Mouse (Mus musculus) embryonic facial prominence, embryonic 14.5 days (tissue): Measurements from ENCODE around the gene Disp1. TPM values are rescaled to one million over a fixed set of nuclear protein-coding genes. Genes with fewer than 3 reads are reported as not detected.

Experiments used
- ATAC-seq: fragments of 200-750 bp; cut with Nextera tagmentation; 2 replicates; pipeline ENCODE4 v1.8.0; 2017; ENCODE audit warnings: low read depth, moderate number of reproducible peaks, moderate TSS enrichment
- DNase-seq: peaks from one replicate; pipeline ENCODE4 v3.0.0-alpha.2; 2015; ENCODE audit warnings: low spot score
- H3K27ac ChIP-seq: fragments of 300-500 bp; sonication (generic); replicated peaks from 2 replicates; pipeline ENCODE4 v1.5.1; 2014; ENCODE audit warnings: low read depth, mild to moderate bottlenecking, low read length, moderate library complexity
- H3K27me3 ChIP-seq: fragments of 300-500 bp; sonication (generic); replicated peaks from 2 replicates; pipeline ENCODE4 v1.6.1; 2014; ENCODE audit warnings: low read length; ENCODE audit not compliant: control insufficient read depth, insufficient read depth
- H3K36me3 ChIP-seq: fragments of 300-500 bp; sonication (generic); 2 replicates; pipeline ENCODE4 v1.6.1; 2014; ENCODE audit warnings: low read length, mixed read lengths; ENCODE audit not compliant: control insufficient read depth, insufficient read depth
- H3K4me1 ChIP-seq: fragments of 300-500 bp; sonication (generic); 2 replicates; pipeline ENCODE4 v1.6.1; 2014; ENCODE audit warnings: antibody characterized with exemption, low read length; ENCODE audit not compliant: control insufficient read depth, insufficient read depth
- H3K4me2 ChIP-seq: fragments of 300-500 bp; sonication (generic); 2 replicates; pipeline ENCODE4 v1.6.1; 2014; ENCODE audit warnings: low read depth, mild to moderate bottlenecking, low read length, moderate library complexity, mixed read lengths
- H3K4me3 ChIP-seq: fragments of 300-500 bp; sonication (generic); 2 replicates; pipeline ENCODE4 v1.5.1; 2014; ENCODE audit warnings: low read depth, mild to moderate bottlenecking, low read length
- H3K9ac ChIP-seq: fragments of 300-500 bp; sonication (generic); 2 replicates; pipeline ENCODE4 v1.6.1; 2014; ENCODE audit warnings: low read depth, mild to moderate bottlenecking, low read length, moderate library complexity, mixed read lengths
- H3K9me3 ChIP-seq: fragments of 300-500 bp; sonication (generic); 2 replicates; pipeline ENCODE4 v1.6.1; 2016; ENCODE audit warnings: low read length; ENCODE audit not compliant: control insufficient read depth
- WGBS: fragments of 180-500 bp; shearing (Covaris S2); extraction: QIAGEN DNeasy Blood & Tissue Kit; methylation state at CpG from one replicate; pipeline ENCODE4 v1.1.7; 2014; 5-methylcytosine and 5-hydroxymethylcytosine counted together
- polyA plus RNA-seq: library from polyadenylated mRNA; unstranded; fragments of >200 nt; fragmentation: Nextera tagmentation; extraction: Ambion mirVana; gene quantifications from 2 replicates; pipeline ENCODE4 v1.2.1, GENCODE M21; 2014

Disp1 gene
- polyA plus RNA-seq, 1 experiment from 2014 or later: 17.9 TPM

DNA sequence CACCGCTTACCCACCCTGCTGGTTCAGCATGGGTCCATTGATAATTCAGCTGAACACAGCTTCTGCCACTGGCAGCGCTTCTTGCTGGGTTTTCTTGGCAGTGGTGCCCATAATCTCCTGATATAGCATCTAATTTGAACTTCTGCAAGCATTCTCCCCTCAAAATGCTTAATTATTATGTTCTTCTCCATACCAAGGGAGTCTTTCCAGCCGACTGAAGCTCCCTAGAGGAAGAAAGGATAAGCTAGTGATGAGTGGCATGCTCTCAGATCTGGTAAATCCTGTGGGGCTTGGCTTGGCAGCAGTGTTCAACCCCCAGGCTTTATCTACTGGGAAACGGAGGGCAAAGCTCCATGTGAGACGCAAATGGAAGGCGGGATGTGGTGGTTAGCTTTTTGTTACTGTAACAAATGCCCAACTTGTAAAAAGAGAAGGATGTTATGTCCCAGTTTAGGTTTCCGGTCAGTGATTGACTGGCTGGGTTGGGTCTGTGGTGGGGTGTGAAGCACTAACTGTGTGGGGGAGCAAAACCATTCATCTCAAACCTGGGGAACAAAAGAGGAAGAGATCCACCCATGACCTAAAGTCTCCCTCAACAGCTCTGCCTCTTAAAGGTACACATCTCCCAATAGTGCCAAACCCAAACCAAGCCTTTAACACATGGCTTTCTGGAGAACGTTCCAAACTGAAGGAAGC, 151.2 kb downstream of the Disp1 start:
- no peaks in the 10 kb centered on the region for H3K36me3 ChIP-seq
- WGBS: 75% methylated on average over 8 of the region's 8 CpGs
- DNase-seq: peak; percentile 55
- no peak overlapping the region for H3K27ac ChIP-seq
- no peaks in the 10 kb centered on the region for H3K9me3 ChIP-seq
- H3K4me2 ChIP-seq: no peak overlapping the region
- ATAC-seq: no peak
- H3K9ac ChIP-seq: no peak overlapping the region
- H3K27me3 ChIP-seq: no peaks in the 10 kb centered on the region
- no peaks in the 10 kb centered on the region for H3K4me1 ChIP-seq
- H3K4me3 ChIP-seq: no peak overlapping the region

DNA sequence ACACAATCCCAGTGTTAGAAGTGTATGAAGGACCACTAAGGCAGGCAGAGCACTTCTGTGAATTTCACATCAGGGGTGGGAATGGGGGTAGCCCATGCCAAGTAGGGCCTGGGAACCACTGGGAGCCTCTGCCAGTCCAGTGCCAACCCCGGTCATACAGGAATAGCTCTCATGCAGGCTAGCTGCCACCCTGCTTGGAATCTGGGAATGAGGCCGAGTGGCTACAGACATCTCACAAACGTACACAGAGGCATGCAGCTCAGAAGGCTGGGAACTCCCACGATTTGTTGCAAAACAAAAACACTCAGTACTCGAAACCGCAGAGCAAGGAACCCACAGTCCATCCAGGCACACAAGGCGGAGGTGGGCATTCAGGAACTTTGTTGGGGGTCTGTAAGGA, 153.5 kb downstream of the Disp1 start:
- H3K36me3 ChIP-seq: no peaks in the 10 kb centered on the region
- no peak overlapping the region for H3K4me3 ChIP-seq
- ATAC-seq: no peak
- H3K4me2 ChIP-seq: no peak overlapping the region
- H3K27ac ChIP-seq: no peak overlapping the region
- H3K4me1 ChIP-seq: no peaks in the 10 kb centered on the region
- no peaks in the 10 kb centered on the region for H3K27me3 ChIP-seq
- DNase-seq: no peak
- no peaks in the 10 kb centered on the region for H3K9me3 ChIP-seq
- WGBS: 77% methylated on average over 7 of the region's 7 CpGs
- H3K9ac ChIP-seq: no peak overlapping the region

DNA sequence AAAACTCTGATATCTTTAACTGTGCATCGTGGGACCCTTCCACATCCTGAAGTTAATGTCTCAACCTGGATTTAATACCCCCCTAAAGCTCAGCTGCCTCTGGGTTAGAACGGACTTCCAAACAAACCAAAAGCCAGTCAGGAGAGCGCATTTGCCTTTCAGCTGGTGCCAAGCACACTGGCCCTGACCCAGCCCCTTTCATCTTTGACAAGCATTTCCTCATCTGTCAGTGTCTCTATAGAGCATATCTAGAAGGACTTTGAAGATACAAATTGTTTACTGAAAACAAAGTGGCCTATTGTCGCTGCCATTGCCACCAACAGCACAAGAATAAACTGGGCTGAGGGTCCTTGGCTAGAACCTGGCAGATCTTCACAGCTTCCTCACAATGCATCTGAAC, 154.3 kb downstream of the Disp1 start:
- ATAC-seq (no peak), DNase-seq (no peak)
- Histone ChIP-seq H3K4me2 (no peak overlapping the region), H3K27me3 (no peaks in the 10 kb centered on the region), H3K27ac (no peak overlapping the region), H3K9ac (no peak overlapping the region), H3K4me1 (no peaks in the 10 kb centered on the region), H3K9me3 (no peaks in the 10 kb centered on the region), H3K4me3 (no peak overlapping the region), H3K36me3 (no peaks in the 10 kb centered on the region)
- 57% methylated on average over 4 of the region's 4 CpGs for WGBS

DNA sequence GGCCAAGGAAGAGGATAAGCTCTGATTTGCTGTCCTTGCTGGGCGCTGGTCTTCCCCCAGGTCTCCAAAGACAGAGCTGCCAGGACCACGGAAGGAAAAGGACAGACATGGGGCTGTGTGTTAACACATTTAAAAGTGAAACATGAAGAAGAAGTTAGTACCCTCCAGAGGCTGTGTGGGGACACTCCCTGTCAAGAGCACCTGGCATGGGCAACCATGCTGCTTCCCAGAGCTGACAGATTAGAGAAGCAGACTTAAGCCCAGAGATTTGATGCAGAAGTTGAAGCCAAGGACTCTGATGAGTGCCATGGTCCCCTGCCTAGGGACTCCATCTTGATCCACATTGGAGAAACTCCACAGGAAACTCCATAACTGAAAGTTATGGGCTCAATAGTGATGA, 160.7 kb downstream of the Disp1 start:
- Histone ChIP-seq H3K4me2 (no peak overlapping the region), H3K9ac (no peak overlapping the region), H3K27me3 (no peaks in the 10 kb centered on the region), H3K9me3 (no peaks in the 10 kb centered on the region), H3K27ac (no peak overlapping the region), H3K4me1 (peaks cover 1% of the 10 kb centered on the region; the same call in 1 of the 2 replicates), H3K4me3 (no peak overlapping the region), H3K36me3 (no peaks in the 10 kb centered on the region)
- ATAC-seq: no peak
- 77% methylated on average over 2 of the region's 2 CpGs for WGBS
- no peak for DNase-seq

DNA sequence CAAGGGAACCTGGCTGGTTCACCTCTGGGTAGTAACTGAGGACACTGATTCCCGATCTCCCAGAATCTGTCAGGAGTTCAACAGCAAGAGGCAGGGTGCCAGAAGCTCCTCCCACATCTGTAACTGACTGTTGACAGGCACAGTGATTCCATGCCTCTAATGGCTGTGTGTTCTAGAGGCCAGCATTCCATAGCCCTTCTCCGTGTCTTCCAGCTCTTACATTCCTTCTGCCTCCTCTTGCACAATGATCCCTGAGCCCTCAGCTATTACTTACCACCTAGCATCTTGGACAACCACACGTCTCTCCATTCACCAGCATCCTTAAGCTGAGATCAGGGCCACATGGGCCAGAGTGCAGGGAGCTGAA, 165.1 kb downstream of the Disp1 start:
- H3K36me3 ChIP-seq: no peaks in the 10 kb centered on the region
- H3K9ac ChIP-seq: no peak overlapping the region
- DNase-seq (peak; percentile 48), ATAC-seq (no peak)
- peaks cover 7% of the 10 kb centered on the region; the same call in 1 of the 2 replicates for H3K4me1 ChIP-seq
- no peak overlapping the region for H3K27ac ChIP-seq
- H3K27me3 ChIP-seq: no peaks in the 10 kb centered on the region
- no peak overlapping the region for H3K4me3 ChIP-seq
- no peaks in the 10 kb centered on the region for H3K9me3 ChIP-seq
- no peak overlapping the region for H3K4me2 ChIP-seq
- 25% methylated on average over 3 of the region's 3 CpGs for WGBS

DNA sequence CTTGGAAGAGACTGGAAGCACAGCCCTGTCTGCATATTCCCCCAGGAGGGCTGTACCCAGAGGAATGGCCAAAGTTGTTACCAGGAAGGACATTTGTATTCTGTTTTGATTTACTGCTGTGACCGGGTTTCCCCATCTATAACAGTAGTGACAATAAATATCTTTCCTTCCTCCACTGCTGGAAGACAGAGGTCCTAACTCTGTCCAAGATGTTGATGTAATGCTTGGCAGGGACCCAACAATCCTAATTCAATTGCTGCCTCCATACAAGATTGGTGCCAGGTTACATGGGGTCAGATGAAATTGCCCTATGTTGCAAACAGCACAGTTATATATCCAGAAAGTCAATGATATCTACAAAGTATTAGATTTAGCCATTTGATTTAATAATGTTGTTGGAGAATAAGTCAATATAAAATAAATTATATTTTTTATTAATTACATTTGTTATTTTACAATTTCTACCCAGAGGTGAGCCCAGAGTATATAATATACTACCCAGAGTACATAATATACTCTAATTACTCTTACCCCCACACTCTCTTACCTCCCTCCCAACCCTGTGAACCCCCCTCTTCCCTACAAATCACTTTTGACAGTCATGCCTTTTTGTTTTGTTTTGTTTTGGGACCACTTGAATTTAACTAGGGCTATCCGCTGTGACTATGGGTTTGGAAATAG, 165.6 kb downstream of the Disp1 start:
- Histone ChIP-seq H3K27me3 (no peaks in the 10 kb centered on the region), H3K4me3 (no peak overlapping the region), H3K27ac (no peak overlapping the region), H3K9ac (no peak overlapping the region), H3K36me3 (no peaks in the 10 kb centered on the region), H3K9me3 (no peaks in the 10 kb centered on the region), H3K4me2 (no peak overlapping the region), H3K4me1 (peaks cover 7% of the 10 kb centered on the region; the same call in 1 of the 2 replicates)
- ATAC-seq (no peak), DNase-seq (peak; percentile 63)
- 69% methylated on average over 2 of the region's 2 CpGs for WGBS

DNA sequence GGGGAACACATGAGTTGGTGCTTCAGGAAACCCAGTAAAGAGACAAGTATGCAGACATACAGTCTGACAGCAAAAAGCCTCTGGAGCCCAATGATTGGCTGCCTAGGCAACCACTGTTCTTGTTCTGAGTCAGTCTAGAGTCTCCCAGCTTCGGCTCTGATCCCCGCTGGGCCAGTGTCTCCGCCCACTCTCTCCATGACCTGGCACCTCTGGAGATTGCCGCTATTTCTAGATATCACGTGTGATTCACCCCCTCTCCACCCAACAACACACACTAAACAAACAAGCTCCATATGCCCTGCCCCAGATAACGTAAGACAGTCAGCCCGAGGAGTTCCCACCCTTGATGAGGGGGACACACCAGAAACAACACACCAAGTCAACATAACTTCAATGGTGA, 168.7 kb downstream of the Disp1 start:
- H3K9ac ChIP-seq: no peak overlapping the region
- no peaks in the 10 kb centered on the region for H3K27me3 ChIP-seq
- ATAC-seq (no peak), DNase-seq (no peak)
- H3K4me2 ChIP-seq: no peak overlapping the region
- H3K4me1 ChIP-seq: peaks cover 18% of the 10 kb centered on the region
- WGBS: 79% methylated on average over 7 of the region's 7 CpGs
- no peak overlapping the region for H3K27ac ChIP-seq
- no peaks in the 10 kb centered on the region for H3K36me3 ChIP-seq
- no peak overlapping the region for H3K4me3 ChIP-seq
- H3K9me3 ChIP-seq: no peaks in the 10 kb centered on the region

DNA sequence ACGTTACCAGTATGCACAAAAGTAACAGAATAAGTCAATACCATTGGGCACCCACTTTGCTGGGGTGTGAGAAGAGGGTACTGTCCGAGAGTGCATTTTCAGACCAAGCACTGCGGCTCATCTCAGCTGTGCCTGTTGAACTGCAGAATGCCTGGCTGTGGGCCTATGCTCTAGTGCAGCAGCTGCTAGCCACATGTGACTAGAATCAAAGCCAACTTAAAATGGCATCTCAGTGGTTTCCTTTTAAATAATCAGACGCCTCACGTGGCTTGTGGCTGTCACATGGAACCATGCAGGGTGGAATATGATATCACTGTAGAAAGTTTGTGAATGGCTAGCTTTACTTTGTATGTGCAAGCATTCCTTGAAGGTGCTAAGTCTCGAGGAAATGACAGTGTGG, 172.0 kb downstream of the Disp1 start:
- Histone ChIP-seq H3K9me3 (no peaks in the 10 kb centered on the region), H3K4me3 (no peak overlapping the region), H3K4me2 (no peak overlapping the region), H3K27me3 (no peaks in the 10 kb centered on the region), H3K4me1 (peaks cover 28% of the 10 kb centered on the region), H3K36me3 (no peaks in the 10 kb centered on the region), H3K27ac (no peak overlapping the region), H3K9ac (no peak overlapping the region)
- WGBS: 36% methylated on average over 6 of the region's 6 CpGs
- peak; percentile 91 for DNase-seq
- ATAC-seq: peak; percentile 67; the same call in 1 of the 2 replicates
